In the genomic region with DNA sequence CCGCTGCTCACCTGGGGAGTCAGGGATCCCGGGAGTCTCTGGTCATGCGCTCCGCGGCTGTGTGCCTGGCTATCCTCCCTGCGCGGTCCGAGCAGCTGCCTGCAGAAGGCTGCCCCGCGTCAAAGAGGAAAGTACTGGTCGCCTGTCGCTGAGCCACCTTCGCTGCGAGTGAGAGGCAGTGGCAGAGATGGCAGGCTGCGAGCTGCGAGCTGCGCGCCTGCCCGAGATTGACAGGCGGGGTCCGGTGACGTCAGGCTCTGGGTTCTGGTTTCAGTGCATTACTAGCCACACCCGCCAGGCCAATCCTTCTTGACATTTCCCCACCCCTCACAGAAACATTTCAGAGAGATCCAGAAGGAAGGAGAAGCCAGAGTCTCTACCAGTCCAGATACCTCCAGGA, we compare ENCODE assay signal across 9 mouse cellular contexts. TPM values are rescaled to one million over a fixed set of nuclear protein-coding genes. Genes with fewer than 3 reads are reported as not detected.
DNase-seq lines count a peak whose midpoint lies in the region; ATAC-seq and TF ChIP-seq lines count a peak whose summit lies in the region.
"Had no signal": no experiment of that assay in that cellular context is flagged by ENCODE, and none has a peak within 500 bp of the region (broad histone marks: within the 10 kb centered on the region; RNA-seq: fewer than 3 reads in every experiment).

Gene Gpr6 (minus strand): TSS at position 170 of the 400 bp plus-strand sequence.

- ATAC-seq in hindbrain, embryonic 14.5 days (ENCODE audit: low FRiP score), result peak; percentile 70

- TF ChIP-seq POLR2A in cortical plate, adult 2 months (IDR thresholded peaks at IDR 0.05; ENCODE audit: extremely low read depth, insufficient read depth, low read length), result peak; percentile 41; the same call in 1 of the 2 replicates

- peak within 1 kb of the TSS; percentile 81 for H3K4me2 ChIP-seq in hindbrain, embryonic 14.5 days (replicated peaks)

- no peaks in the 10 kb centered on the region for H3K36me3 ChIP-seq in hindbrain, embryonic 14.5 days (replicated peaks; ENCODE audit: control insufficient read depth, insufficient read depth)

- H3K27ac ChIP-seq in cortical plate, adult 2 months (ENCODE audit: insufficient read depth, low read length), result no peak within 1 kb of the TSS
- no peak within 1 kb of the TSS for H3K27ac ChIP-seq in hindbrain, embryonic 14.5 days

- under 1% methylated on average over 23 of the region's 23 CpGs for WGBS in hindbrain, embryonic 14.5 days

- peak within 1 kb of the TSS; percentile 55 for H3K9ac ChIP-seq in hindbrain, embryonic 14.5 days

- peak within 1 kb of the TSS; percentile 41 for H3K4me3 ChIP-seq in cortical plate, adult 2 months (ENCODE audit: insufficient read depth, low read length)
- peak within 1 kb of the TSS; percentile 49 for H3K4me3 ChIP-seq in hindbrain, embryonic 14.5 days (replicated peaks; ENCODE audit: low read length)

- peaks cover 43% of the 10 kb centered on the region for H3K27me3 ChIP-seq in hindbrain, embryonic 14.5 days (ENCODE audit: control insufficient read depth, insufficient read depth, low read length)

- DNase-seq in left cerebral cortex, adult 18-20 months (ENCODE audit: low spot score in 2 of 2), result peak; percentile 46 to 64
- no peak for DNase-seq in left cerebral cortex, adult 11 months (ENCODE audit: low spot score)
- DNase-seq in hindbrain, embryonic 14.5 days (ENCODE audit: low spot score), result peak; percentile 48
- peak; percentile 41 for DNase-seq in mesoderm, embryonic 11.5 days (ENCODE audit: low read depth, low spot score)
- DNase-seq in thymus, postnatal 36 days, result no peak
- no peak for DNase-seq in kidney, adult 11 months
- DNase-seq in kidney, postnatal 14 days, result no peak

- no peak for TF ChIP-seq CTCF in cortical plate, adult 2 months (IDR thresholded peaks at IDR 0.05; ENCODE audit: extremely low read depth, insufficient read depth, low read length)

- peaks cover 3% of the 10 kb centered on the region; the same call in 1 of the 2 replicates for H3K4me1 ChIP-seq in cortical plate, adult 2 months (ENCODE audit: control insufficient read depth, insufficient read depth, low read length)
- peaks cover 6% of the 10 kb centered on the region for H3K4me1 ChIP-seq in hindbrain, embryonic 14.5 days (replicated peaks; ENCODE audit: control insufficient read depth, insufficient read depth, low read length)

- H3K9me3 ChIP-seq in hindbrain, embryonic 14.5 days (ENCODE audit: control insufficient read depth, low read length), result no peaks in the 10 kb centered on the region

RNA-seq across cellular contexts. Expression of gene Gpr6, which starts in this region (rescaled TPM):
- 10 to 100 TPM in 1 of 2 experiments, 1 to 10 TPM in 1; 5.8 to 12.2 TPM for total RNA-seq in left cerebral cortex, adult 18-20 months (2021)
- 3.5 and 13.6 TPM in 2 replicates for polyA plus RNA-seq in cortical plate, adult 2 months (2012; rRNA removed)
- 0.70 and 0.98 TPM in 2 replicates for polyA plus RNA-seq in hindbrain, embryonic 14.5 days (2014; fragmentation: Nextera tagmentation; extraction: Ambion mirVana)
- polyA plus RNA-seq: limb, embryonic 14.5 days had no signal

Comparison
In these comparisons a context has a peak if more than half of its experiments do, and no peak if none do; other contexts are left out.
1. DNase-seq: peak in left cerebral cortex, adult 18-20 months (2 of 2) and mesoderm, embryonic 11.5 days (single experiment); none in left cerebral cortex, adult 11 months (single experiment), thymus, postnatal 36 days (0 of 2), kidney, adult 11 months (single experiment) and kidney, postnatal 14 days (single experiment).
2. Peak in DNase-seq, ATAC-seq, H3K4me3 ChIP-seq, H3K9ac ChIP-seq and H3K4me2 ChIP-seq in hindbrain, embryonic 14.5 days; RNA of the gene not detected or under 1 TPM.